Mouse (Mus musculus): ENCODE results near the gene Utf1.

- TF ChIP-seq POLR2A (IDR thresholded peaks at IDR 0.05; ENCODE audit: borderline replicate concordance, extremely low read depth, insufficient read depth, insufficient read length, poor library complexity, severe bottlenecking) = no peak
- TF ChIP-seq CTCF (IDR thresholded peaks at IDR 0.05; ENCODE audit: borderline replicate concordance, extremely low read depth, insufficient read depth, insufficient read length) = no peak
These were observed 48.8 kb downstream of the Utf1 start, which contains the start of gene Adam8 for GRCm38 (mm10) chr7:139992406-139992805.
